ENCODE assay signal across 8 mouse cellular contexts in the genomic region with DNA sequence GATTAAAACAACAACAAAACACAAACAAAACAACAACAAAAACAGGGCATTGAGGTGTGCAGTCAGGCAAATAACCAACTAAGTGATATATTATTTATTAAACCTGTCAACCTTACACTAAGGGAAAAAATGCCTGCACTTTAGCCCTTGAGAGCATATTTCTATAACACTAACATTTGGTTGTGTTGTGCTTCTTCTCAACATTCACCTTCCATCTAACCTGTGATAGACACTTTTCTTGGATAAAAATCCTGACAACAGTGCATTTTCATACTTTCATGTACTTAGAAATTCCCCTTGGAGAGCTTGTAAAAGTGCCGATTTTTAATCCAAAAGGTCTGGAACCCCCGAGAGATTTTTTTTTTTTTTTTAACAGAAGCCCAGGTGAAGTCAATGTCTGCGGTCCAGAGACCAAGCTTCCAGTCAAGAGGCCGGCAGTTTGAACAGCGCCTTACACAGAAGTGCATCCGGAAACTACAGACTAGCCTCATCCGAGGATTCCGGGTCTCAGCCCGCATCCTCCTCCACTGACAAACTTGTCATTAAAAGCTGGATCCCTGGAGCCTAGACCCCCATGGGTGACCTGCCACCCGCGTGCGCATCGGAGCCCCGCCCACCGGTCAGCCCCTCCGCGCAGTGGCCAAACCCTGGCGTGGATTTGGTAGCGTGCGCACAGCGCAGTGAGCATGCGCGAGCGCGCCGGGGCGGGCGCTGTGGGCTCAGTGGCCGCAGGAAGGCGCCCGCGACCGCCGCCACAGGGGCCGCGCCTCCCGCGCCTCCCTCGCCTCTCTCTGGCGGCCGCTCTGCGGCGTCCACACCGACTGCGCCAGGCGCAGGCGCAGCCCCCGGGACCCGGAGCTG. TPM values are rescaled to one million over a fixed set of nuclear protein-coding genes. Genes with fewer than 3 reads are reported as not detected.
A peak's percentile ranks its signal among the peaks of the same experiment; 100 is the strongest.
DNase-seq lines count a peak whose midpoint lies in the region; ATAC-seq and TF ChIP-seq lines count a peak whose summit lies in the region.

TSS of gene Plekha8 (plus strand) at position 643 of the 861 bp plus-strand sequence.

- H3K27ac ChIP-seq in hindbrain, embryonic 11.5 days (ENCODE audit: low read depth, low read length), result peak within 1 kb of the TSS; percentile 43; the same call in 1 of the 2 replicates
- peak within 1 kb of the TSS; percentile 82 for H3K27ac ChIP-seq in lung, postnatal 0 days (ENCODE audit: low read length)

- TF ChIP-seq EP300 in lung, postnatal 0 days (IDR thresholded peaks at IDR 0.05), result no peak

- H3K9ac ChIP-seq in hindbrain, embryonic 11.5 days (ENCODE audit: low read depth, low read length), result peak within 1 kb of the TSS; percentile 79
- peak within 1 kb of the TSS; percentile 69 for H3K9ac ChIP-seq in lung, postnatal 0 days (replicated peaks; ENCODE audit: low read depth)

- peak within 1 kb of the TSS; percentile 51 for H3K4me2 ChIP-seq in hindbrain, embryonic 11.5 days (replicated peaks; ENCODE audit: low read depth, low read length)
- H3K4me2 ChIP-seq in lung, postnatal 0 days (replicated peaks; ENCODE audit: low read depth, low read length), result peak within 1 kb of the TSS; percentile 97

- DNase-seq in Patski (ENCODE audit: low read depth, low spot score), result peak; percentile 50
- DNase-seq in cerebellum, postnatal 10 days, result peak; percentile 95 to 97
- peak; percentile 77 to 91 for DNase-seq in frontal cortex, postnatal 10 days (ENCODE audit: low spot score in 2 of 2)
- DNase-seq in hindbrain, embryonic 11.5 days (ENCODE audit: low spot score), result peak; percentile 95
- peak; percentile 87 to 96 for DNase-seq in layer of hippocampus, postnatal 10 days (ENCODE audit: low spot score in 2 of 2)
- peak; percentile 94 for DNase-seq in lung, postnatal 0 days (ENCODE audit: low spot score)
- DNase-seq in ovary, postnatal 14 days (ENCODE audit: low spot score), result peak; percentile 87
- peak; percentile 72 to 81 for DNase-seq in thymus, postnatal 10 days (ENCODE audit: low spot score in 2 of 2)

- peak; percentile 78 for ATAC-seq in Patski
- peak; percentile 94 for ATAC-seq in hindbrain, embryonic 11.5 days (ENCODE audit: low FRiP score)
- ATAC-seq in lung, postnatal 0 days, result peak; percentile 93

- H3K9me3 ChIP-seq in hindbrain, embryonic 11.5 days (ENCODE audit: control insufficient read depth, low read length), result no peaks in the 10 kb centered on the region
- no peaks in the 10 kb centered on the region for H3K9me3 ChIP-seq in lung, postnatal 0 days (ENCODE audit: low read length)

- 0 out of 2 replicates have a peak, but pooled peaks cover 5% of the 10 kb centered on the region for H3K4me1 ChIP-seq in hindbrain, embryonic 11.5 days (replicated peaks; ENCODE audit: control insufficient read depth, insufficient read depth, low read length)
- H3K4me1 ChIP-seq in lung, postnatal 0 days (ENCODE audit: insufficient read depth, low read depth, low read length), result peaks cover 7% of the 10 kb centered on the region; the same call in 1 of the 2 replicates

- POLR2A ChIA-PET in Patski (lab: Charles Lee), result interaction anchor here (0.6 to 0.8 kb wide), 3 partner anchors 20 to 157 kb away, joined by 3 to 5 read pairs (median 5); no protein-coding TSS in a partner anchor

- no peaks in the 10 kb centered on the region for H3K27me3 ChIP-seq in Patski
- H3K27me3 ChIP-seq in hindbrain, embryonic 11.5 days (ENCODE audit: control insufficient read depth, insufficient read depth, low read length), result no peaks in the 10 kb centered on the region
- H3K27me3 ChIP-seq in lung, postnatal 0 days (replicated peaks; ENCODE audit: insufficient read depth, low read length), result no peaks in the 10 kb centered on the region

- peak; percentile 81 for TF ChIP-seq CTCF in Patski (IDR thresholded peaks at IDR 0.05)
- TF ChIP-seq CTCF in lung, postnatal 0 days (IDR thresholded peaks at IDR 0.05), result peak; percentile 44

- CTCF ChIA-PET in Patski (lab: Charles Lee), result interaction anchor here (1.3 to 1.6 kb wide), 3 partner anchors 8 to 203 kb away, joined by 3 to 5 read pairs (median 3); no protein-coding TSS in a partner anchor

- in situ Hi-C loops in Patski (cut with MboI; ENCODE audit: low pct_unique_long_range_greater_than_20kb), result loop anchor here (5.0 to 10.0 kb wide), 3 partner anchors 218 to 570 kb away; partner anchors contain the start of gene Ggct

- H3K36me3 ChIP-seq in hindbrain, embryonic 11.5 days (ENCODE audit: control insufficient read depth, insufficient read depth, low read length), result no peaks in the 10 kb centered on the region
- no peaks in the 10 kb centered on the region for H3K36me3 ChIP-seq in lung, postnatal 0 days (ENCODE audit: insufficient read depth, low read length)

- H3K4me3 ChIP-seq in hindbrain, embryonic 11.5 days (ENCODE audit: low read depth, low read length), result peak within 1 kb of the TSS; percentile 56
- H3K4me3 ChIP-seq in lung, postnatal 0 days (ENCODE audit: low read depth, low read length), result peak within 1 kb of the TSS; percentile 80

- WGBS in hindbrain, embryonic 11.5 days, result under 1% methylated on average over 31 of the region's 49 CpGs
- WGBS in lung, postnatal 0 days, result 1% methylated on average over 24 of the region's 49 CpGs

RNA-seq across cellular contexts. Expression of gene Plekha8, which starts in this region (rescaled TPM):
- polyA plus RNA-seq in Patski (2021), result 9.6 TPM
- 16.8 and 19.6 TPM in 2 replicates for polyA plus RNA-seq in hindbrain, embryonic 11.5 days (2014; fragmentation: Nextera tagmentation; extraction: Ambion mirVana)
- total RNA-seq in layer of hippocampus, postnatal 10 days (2021), result 10 to 100 TPM in 1 of 2 experiments, 1 to 10 TPM in 1; 9.5 to 12.3 TPM
- 4.0 and 4.7 TPM in 2 replicates for polyA plus RNA-seq in lung, postnatal 0 days (2015; fragmentation: Nextera tagmentation; extraction: Ambion mirVana)

Comparison
In these comparisons a context has a peak if more than half of its experiments do, and no peak if none do; other contexts are left out.
1. Peak in every context shown above with its lines: DNase-seq, ATAC-seq, H3K4me3 ChIP-seq and H3K27ac ChIP-seq.